Mouse (Mus musculus): ENCODE measurements at regions not wholly inside any gene's neighbourhood (a gene's known extent, or its start where the extent isn't known, plus 50 kb on each side); places are given as distances from the start of the nearest gene placed in this dataset.

- H3K9ac ChIP-seq: no peak overlapping the region
These were observed 356.3 kb upstream of the Lmcd1 start for GRCm38 (mm10) chr6:111917248-111917721.

GRCm38 (mm10) chr6:111917868-111918597 lies 355.5 kb upstream of the Lmcd1 start:
- no peak overlapping the region for H3K9ac ChIP-seq
- no peak for ATAC-seq (ENCODE audit: low FRiP score, low read depth)
- no peaks in the 10 kb centered on the region for H3K36me3 ChIP-seq
- H3K9me3 ChIP-seq: no peaks in the 10 kb centered on the region
- H3K4me3 ChIP-seq: no peak overlapping the region
- no peak overlapping the region for H3K27ac ChIP-seq
- 0 out of 2 replicates have a peak, but pooled peaks cover 4% of the 10 kb centered on the region for H3K4me1 ChIP-seq
- WGBS: 84% methylated on average over 3 of the region's 3 CpGs
- H3K27me3 ChIP-seq: no peaks in the 10 kb centered on the region
- no peak overlapping the region for H3K4me2 ChIP-seq (replicated peaks)

More at GRCm38 (mm10) chr6:111917248-111917721, 356.3 kb upstream of the Lmcd1 start:
- Histone ChIP-seq H3K36me3 (no peaks in the 10 kb centered on the region), H3K9me3 (no peaks in the 10 kb centered on the region), H3K4me2 (replicated peaks) (no peak overlapping the region), H3K27me3 (no peaks in the 10 kb centered on the region), H3K4me1 (0 out of 2 replicates have a peak, but pooled peaks cover 4% of the 10 kb centered on the region), H3K27ac (no peak overlapping the region), H3K4me3 (no peak overlapping the region)
- 33% methylated on average over 6 of the region's 6 CpGs for WGBS
- no peak for ATAC-seq (ENCODE audit: low FRiP score, low read depth)

GRCm38 (mm10) chr6:111932596-111932995 lies 341.0 kb upstream of the Lmcd1 start:
- Histone ChIP-seq H3K4me2 (replicated peaks) (no peak overlapping the region), H3K4me1 (no peaks in the 10 kb centered on the region), H3K4me3 (no peak overlapping the region), H3K27me3 (no peaks in the 10 kb centered on the region), H3K36me3 (no peaks in the 10 kb centered on the region), H3K9ac (no peak overlapping the region), H3K9me3 (0 out of 2 replicates have a peak, but pooled peaks cover 3% of the 10 kb centered on the region), H3K27ac (no peak overlapping the region)
- WGBS: 76% methylated on average over 2 of the region's 2 CpGs
- no peak for ATAC-seq (ENCODE audit: low FRiP score, low read depth)

- Histone ChIP-seq H3K9ac (no peak overlapping the region), H3K36me3 (no peaks in the 10 kb centered on the region), H3K4me1 (no peaks in the 10 kb centered on the region), H3K27me3 (no peaks in the 10 kb centered on the region), H3K4me2 (replicated peaks) (no peak overlapping the region), H3K4me3 (no peak overlapping the region), H3K27ac (no peak overlapping the region), H3K9me3 (no peaks in the 10 kb centered on the region)
- WGBS: 78% methylated on average over 1 of the region's 1 CpGs
- ATAC-seq (ENCODE audit: low FRiP score, low read depth): no peak
These were observed 319.2 kb upstream of the Lmcd1 start for GRCm38 (mm10) chr6:111954401-111954800.

- Histone ChIP-seq H3K4me2 (replicated peaks) (no peak overlapping the region), H3K4me3 (no peak overlapping the region), H3K27ac (no peak overlapping the region), H3K4me1 (no peaks in the 10 kb centered on the region), H3K9me3 (no peaks in the 10 kb centered on the region), H3K36me3 (no peaks in the 10 kb centered on the region), H3K27me3 (no peaks in the 10 kb centered on the region), H3K9ac (no peak overlapping the region)
- WGBS: 81% methylated on average over 3 of the region's 3 CpGs
- ATAC-seq (ENCODE audit: low FRiP score, low read depth): no peak
These were observed 307.8 kb upstream of the Lmcd1 start for GRCm38 (mm10) chr6:111965766-111966165.

GRCm38 (mm10) chr6:111985452-111985851 lies 288.1 kb upstream of the Lmcd1 start:
- Histone ChIP-seq H3K4me1 (no peaks in the 10 kb centered on the region), H3K27ac (no peak overlapping the region), H3K9me3 (no peaks in the 10 kb centered on the region), H3K9ac (no peak overlapping the region), H3K36me3 (no peaks in the 10 kb centered on the region), H3K4me3 (no peak overlapping the region), H3K4me2 (replicated peaks) (no peak overlapping the region), H3K27me3 (no peaks in the 10 kb centered on the region)
- WGBS: 65% methylated on average over 1 of the region's 1 CpGs
- no peak for ATAC-seq (ENCODE audit: low FRiP score, low read depth)

- Histone ChIP-seq H3K4me3 (no peak overlapping the region), H3K9ac (no peak overlapping the region), H3K27ac (no peak overlapping the region), H3K4me2 (replicated peaks) (no peak overlapping the region), H3K36me3 (no peaks in the 10 kb centered on the region), H3K4me1 (no peaks in the 10 kb centered on the region), H3K9me3 (no peaks in the 10 kb centered on the region), H3K27me3 (no peaks in the 10 kb centered on the region)
- WGBS: 77% methylated on average over 3 of the region's 3 CpGs
- no peak for ATAC-seq (ENCODE audit: low FRiP score, low read depth)
These were observed 277.7 kb upstream of the Lmcd1 start for GRCm38 (mm10) chr6:111995823-111996222.

GRCm38 (mm10) chr6:112003784-112004471 lies 269.6 kb upstream of the Lmcd1 start:
- H3K9ac ChIP-seq: no peak overlapping the region
- no peaks in the 10 kb centered on the region for H3K36me3 ChIP-seq
- 89% methylated on average over 3 of the region's 3 CpGs for WGBS
- ATAC-seq (ENCODE audit: low FRiP score, low read depth): no peak
- H3K27me3 ChIP-seq: no peaks in the 10 kb centered on the region
- H3K4me2 ChIP-seq (replicated peaks): no peak overlapping the region
- H3K4me1 ChIP-seq: no peaks in the 10 kb centered on the region
- H3K9me3 ChIP-seq: no peaks in the 10 kb centered on the region
- H3K27ac ChIP-seq: no peak overlapping the region
- no peak overlapping the region for H3K4me3 ChIP-seq

GRCm38 (mm10) chr6:112026261-112027205 lies 247.0 kb upstream of the Lmcd1 start:
- H3K4me3 ChIP-seq: no peak overlapping the region
- no peak overlapping the region for H3K4me2 ChIP-seq (replicated peaks)
- H3K27ac ChIP-seq: no peak overlapping the region
- ATAC-seq (ENCODE audit: low FRiP score, low read depth): no peak
- no peaks in the 10 kb centered on the region for H3K27me3 ChIP-seq
- H3K36me3 ChIP-seq: no peaks in the 10 kb centered on the region
- no peak overlapping the region for H3K9ac ChIP-seq
- H3K9me3 ChIP-seq: no peaks in the 10 kb centered on the region
- 43% methylated on average over 1 of the region's 1 CpGs for WGBS
- no peaks in the 10 kb centered on the region for H3K4me1 ChIP-seq

GRCm38 (mm10) chr6:112050548-112051184 lies 222.9 kb upstream of the Lmcd1 start:
- H3K9ac ChIP-seq: no peak overlapping the region
- H3K27me3 ChIP-seq: no peaks in the 10 kb centered on the region
- H3K4me3 ChIP-seq: no peak overlapping the region
- peak; percentile 37; the same call in 1 of the 2 replicates for ATAC-seq (ENCODE audit: low FRiP score, low read depth)
- no peaks in the 10 kb centered on the region for H3K36me3 ChIP-seq
- 65% methylated on average over 6 of the region's 6 CpGs for WGBS
- H3K4me1 ChIP-seq: peaks cover 33% of the 10 kb centered on the region
- H3K4me2 ChIP-seq (replicated peaks): no peak overlapping the region
- H3K9me3 ChIP-seq: no peaks in the 10 kb centered on the region
- H3K27ac ChIP-seq: no peak overlapping the region

- WGBS: 43% methylated on average over 6 of the region's 6 CpGs
- H3K27ac ChIP-seq: no peak overlapping the region
These were observed 221.4 kb upstream of the Lmcd1 start for GRCm38 (mm10) chr6:112052193-112052592.

More at GRCm38 (mm10) chr6:112052193-112052592, 221.4 kb upstream of the Lmcd1 start:
- H3K36me3 ChIP-seq: no peaks in the 10 kb centered on the region
- ATAC-seq (ENCODE audit: low FRiP score, low read depth): no peak
- H3K4me1 ChIP-seq: peaks cover 33% of the 10 kb centered on the region
- H3K4me2 ChIP-seq (replicated peaks): peak overlapping the region; percentile 23; the same call in 1 of the 2 replicates
- no peak overlapping the region for H3K4me3 ChIP-seq
- no peaks in the 10 kb centered on the region for H3K27me3 ChIP-seq
- no peak overlapping the region for H3K9ac ChIP-seq
- no peaks in the 10 kb centered on the region for H3K9me3 ChIP-seq

Data from limb, embryonic 13.5 days (tissue).